Mouse (Mus musculus) heart, embryonic 11.5 days (tissue): ENCODE measurements around the gene Aig1. TPM values are rescaled to one million over a fixed set of nuclear protein-coding genes. Genes with fewer than 3 reads are reported as not detected.

ENCODE experiments used
- ATAC-seq: fragments of 200-750 bp; cut with Nextera tagmentation; replicated peaks from 2 replicates; pipeline ENCODE4 v1.8.0; 2017; ENCODE audit warnings: moderate library complexity; ENCODE audit not compliant: insufficient number of reproducible peaks, low FRiP score, low TSS enrichment
- H3K27ac ChIP-seq: fragments of 300-500 bp; sonication (generic); 2 replicates; pipeline ENCODE4 v1.5.1; 2014; ENCODE audit warnings: mild to moderate bottlenecking, low read depth, low read length
- H3K27me3 ChIP-seq: fragments of 300-500 bp; sonication (generic); 2 replicates; pipeline ENCODE4 v1.6.1; 2014; ENCODE audit warnings: mild to moderate bottlenecking, low read length, mixed read lengths; ENCODE audit not compliant: control insufficient read depth, insufficient read depth
- H3K36me3 ChIP-seq: fragments of 300-500 bp; sonication (generic); 2 replicates; pipeline ENCODE4 v1.6.1; 2014; ENCODE audit warnings: mild to moderate bottlenecking, low read length, moderate library complexity, mixed read lengths; ENCODE audit not compliant: control insufficient read depth, insufficient read depth
- H3K4me1 ChIP-seq: fragments of 300-500 bp; sonication (generic); 2 replicates; pipeline ENCODE4 v1.6.1; 2014; ENCODE audit warnings: low read length; ENCODE audit not compliant: control insufficient read depth, insufficient read depth
- H3K4me2 ChIP-seq: fragments of 300-500 bp; sonication (generic); 2 replicates; pipeline ENCODE4 v1.6.1; 2014; ENCODE audit warnings: mild to moderate bottlenecking, moderate library complexity
- H3K4me3 ChIP-seq: fragments of 300-500 bp; sonication (generic); 2 replicates; pipeline ENCODE4 v1.5.1; 2014; ENCODE audit warnings: low read depth, low read length
- H3K9ac ChIP-seq: fragments of 300-500 bp; sonication (generic); 2 replicates; pipeline ENCODE4 v1.6.1; 2014; ENCODE audit warnings: mild to moderate bottlenecking, low read depth, low read length, moderate library complexity
- H3K9me3 ChIP-seq: fragments of 300-500 bp; sonication (generic); replicated peaks from 2 replicates; pipeline ENCODE4 v1.6.1; 2016; ENCODE audit warnings: low read length; ENCODE audit not compliant: control insufficient read depth
- WGBS: fragments of 180-500 bp; shearing (Covaris S2); extraction: QIAGEN DNeasy Blood & Tissue Kit; methylation state at CpG from one replicate; pipeline ENCODE4 v1.1.7; 2014; ENCODE audit not compliant: insufficient replicate concordance; 5-methylcytosine and 5-hydroxymethylcytosine counted together
- polyA plus RNA-seq: library from polyadenylated mRNA; unstranded; fragments of >200 nt; fragmentation: Nextera tagmentation; extraction: Ambion mirVana; gene quantifications from 2 replicates; pipeline ENCODE4 v1.2.1, GENCODE M21; 2014

The Aig1 gene
- polyA plus RNA-seq, 1 experiment from 2014 or later = 38.3 TPM

DNA sequence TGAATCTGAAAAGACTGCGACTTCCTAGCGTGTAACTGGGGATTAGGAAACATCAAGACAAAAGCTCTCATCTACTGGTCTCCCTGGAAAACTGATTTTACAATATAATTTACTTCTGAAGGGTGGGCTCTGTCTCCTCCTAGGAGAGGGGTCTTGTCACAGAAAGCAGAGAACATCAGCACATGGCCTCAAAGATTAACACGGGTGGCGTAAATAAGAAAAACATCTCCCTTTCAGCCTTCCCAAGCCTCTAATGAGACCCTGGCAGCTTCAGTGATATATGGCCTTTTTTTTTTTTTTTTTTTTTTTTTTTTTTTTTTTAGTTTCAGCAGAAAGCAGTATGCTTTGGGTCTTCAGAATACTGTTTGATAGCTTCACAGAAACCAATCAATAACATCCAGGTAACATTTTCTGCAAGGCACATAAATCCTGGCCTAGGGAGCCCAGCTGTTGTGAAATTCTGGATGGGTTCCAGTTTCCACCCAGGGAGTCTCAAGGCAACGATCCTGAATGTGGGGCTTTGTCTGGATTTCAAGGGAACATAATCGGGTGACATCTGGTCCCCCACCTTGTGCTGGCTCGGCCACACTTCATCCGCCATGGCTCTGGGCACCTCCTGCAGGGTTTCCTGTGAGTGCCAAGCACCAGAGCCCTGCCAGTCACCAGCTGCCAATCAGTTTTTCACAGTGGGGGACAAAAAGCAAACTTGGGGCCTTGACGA is 154.4 kb downstream of the Aig1 start:
- no peak overlapping the region for H3K4me3 ChIP-seq
- 61% methylated on average over 9 of the region's 9 CpGs for WGBS
- no peaks in the 10 kb centered on the region for H3K27me3 ChIP-seq
- H3K27ac ChIP-seq = 0 out of 2 replicates have a peak overlapping the region, but pooled peaks have one; percentile 29
- no peak overlapping the region for H3K4me2 ChIP-seq
- no peak for ATAC-seq
- no peaks in the 10 kb centered on the region for H3K9me3 ChIP-seq
- no peaks in the 10 kb centered on the region for H3K4me1 ChIP-seq
- H3K36me3 ChIP-seq = no peaks in the 10 kb centered on the region
- no peak overlapping the region for H3K9ac ChIP-seq

DNA sequence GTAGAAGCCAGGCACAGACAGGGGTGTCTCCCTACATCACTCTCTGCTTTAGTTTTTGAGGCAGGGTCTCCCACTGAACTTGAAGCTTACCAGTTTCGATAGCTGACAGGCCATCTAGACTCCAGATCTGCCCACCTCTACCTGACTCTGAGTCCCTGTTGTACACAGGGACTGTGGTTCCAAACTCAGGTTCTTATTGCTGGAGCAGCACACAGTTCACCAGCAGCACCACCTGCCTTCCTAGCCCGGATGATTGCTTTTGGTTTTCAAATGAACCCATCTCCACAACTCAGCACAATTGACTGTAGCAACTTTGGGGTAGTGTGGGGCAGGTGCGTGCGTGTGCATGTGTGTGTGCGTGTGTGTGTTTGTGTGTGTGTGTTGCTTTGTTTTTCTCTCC is 155.1 kb downstream of the Aig1 start:
- 85% methylated on average over 5 of the region's 5 CpGs for WGBS
- Histone ChIP-seq H3K36me3 (no peaks in the 10 kb centered on the region), H3K27me3 (no peaks in the 10 kb centered on the region), H3K9ac (no peak overlapping the region), H3K4me3 (no peak overlapping the region), H3K4me2 (no peak overlapping the region), H3K9me3 (no peaks in the 10 kb centered on the region), H3K4me1 (no peaks in the 10 kb centered on the region), H3K27ac (no peak overlapping the region)
- no peak for ATAC-seq

DNA sequence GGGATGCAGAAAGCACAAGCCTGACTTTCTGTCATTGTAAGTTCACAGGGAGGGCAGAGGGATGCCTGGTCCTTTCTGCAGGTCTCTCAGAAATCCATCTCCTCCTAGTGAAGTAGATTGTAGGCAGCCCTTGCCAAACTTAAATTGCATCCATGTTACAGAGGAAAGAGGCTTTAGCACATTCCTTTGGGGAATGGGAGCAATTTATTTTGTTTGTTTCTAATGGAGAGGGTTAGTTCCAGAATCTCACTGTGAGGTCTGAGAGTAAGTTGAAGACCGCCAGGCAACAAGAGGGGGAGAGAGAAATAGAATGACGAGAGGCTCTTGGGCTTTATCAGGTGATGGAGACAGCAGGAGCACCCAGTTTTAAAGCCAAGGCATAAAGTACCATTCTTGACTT is 155.7 kb downstream of the Aig1 start:
- H3K4me1 ChIP-seq = no peaks in the 10 kb centered on the region
- H3K27ac ChIP-seq = no peak overlapping the region
- ATAC-seq = no peak
- H3K9me3 ChIP-seq = no peaks in the 10 kb centered on the region
- H3K4me3 ChIP-seq = no peak overlapping the region
- H3K27me3 ChIP-seq = no peaks in the 10 kb centered on the region
- no peaks in the 10 kb centered on the region for H3K36me3 ChIP-seq
- H3K4me2 ChIP-seq = no peak overlapping the region
- H3K9ac ChIP-seq = no peak overlapping the region
- WGBS = 64% methylated on average over 2 of the region's 2 CpGs

DNA sequence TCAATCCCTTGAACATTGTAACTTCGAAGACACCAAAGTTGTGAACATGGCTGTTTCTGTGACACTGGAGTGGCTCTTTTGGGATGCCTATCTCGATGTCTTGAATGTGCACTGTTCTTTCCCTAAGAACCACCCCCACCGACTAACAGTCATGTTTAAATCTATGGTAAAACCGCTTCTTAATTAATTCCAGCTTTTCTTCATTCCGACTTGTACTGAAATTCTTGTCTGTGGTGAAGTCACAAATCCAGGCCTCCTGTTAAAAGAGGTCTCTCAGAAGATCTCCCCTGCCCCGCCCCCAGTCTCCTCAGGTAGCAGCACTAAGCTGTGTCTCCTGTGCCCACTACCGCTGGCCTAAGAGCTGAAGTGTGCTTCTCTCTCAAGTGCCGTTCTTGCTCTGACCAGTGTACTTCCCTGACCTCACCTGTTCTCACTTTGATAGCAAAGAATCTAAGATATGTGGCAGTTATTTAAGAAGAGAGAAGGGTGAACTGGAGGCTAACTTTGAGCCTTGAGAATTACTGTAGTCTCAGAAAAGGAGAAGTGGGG is 157.4 kb downstream of the Aig1 start:
- H3K4me2 ChIP-seq = no peak overlapping the region
- H3K27me3 ChIP-seq = no peaks in the 10 kb centered on the region
- H3K9ac ChIP-seq = no peak overlapping the region
- H3K27ac ChIP-seq = no peak overlapping the region
- H3K36me3 ChIP-seq = no peaks in the 10 kb centered on the region
- H3K4me1 ChIP-seq = no peaks in the 10 kb centered on the region
- 77% methylated on average over 8 of the region's 8 CpGs for WGBS
- no peaks in the 10 kb centered on the region for H3K9me3 ChIP-seq
- no peak for ATAC-seq
- no peak overlapping the region for H3K4me3 ChIP-seq

DNA sequence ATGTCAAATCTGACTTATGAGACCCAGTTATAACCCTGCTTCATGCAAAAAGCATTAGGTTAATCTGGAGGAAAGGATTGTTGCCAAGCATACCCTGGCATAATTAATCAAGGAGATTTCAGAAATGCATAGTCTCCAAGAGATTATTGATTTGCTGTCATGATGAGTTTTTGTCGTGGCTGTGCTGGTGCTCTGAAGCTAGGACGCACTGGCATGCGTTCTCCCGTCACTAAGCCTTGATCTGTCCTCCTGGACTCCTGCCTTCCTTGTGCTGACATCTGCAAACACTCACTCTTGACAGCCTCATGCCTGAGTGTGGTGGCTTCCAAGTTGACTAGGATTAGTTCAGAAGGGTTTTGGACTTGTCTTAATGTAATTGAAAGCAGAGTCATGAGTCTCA is 163.0 kb downstream of the Aig1 start:
- Histone ChIP-seq H3K27ac (no peak overlapping the region), H3K9ac (no peak overlapping the region), H3K27me3 (no peaks in the 10 kb centered on the region), H3K4me2 (no peak overlapping the region), H3K36me3 (no peaks in the 10 kb centered on the region), H3K4me3 (no peak overlapping the region), H3K4me1 (peaks cover 12% of the 10 kb centered on the region), H3K9me3 (no peaks in the 10 kb centered on the region)
- ATAC-seq = no peak
- WGBS = 34% methylated on average over 4 of the region's 4 CpGs

DNA sequence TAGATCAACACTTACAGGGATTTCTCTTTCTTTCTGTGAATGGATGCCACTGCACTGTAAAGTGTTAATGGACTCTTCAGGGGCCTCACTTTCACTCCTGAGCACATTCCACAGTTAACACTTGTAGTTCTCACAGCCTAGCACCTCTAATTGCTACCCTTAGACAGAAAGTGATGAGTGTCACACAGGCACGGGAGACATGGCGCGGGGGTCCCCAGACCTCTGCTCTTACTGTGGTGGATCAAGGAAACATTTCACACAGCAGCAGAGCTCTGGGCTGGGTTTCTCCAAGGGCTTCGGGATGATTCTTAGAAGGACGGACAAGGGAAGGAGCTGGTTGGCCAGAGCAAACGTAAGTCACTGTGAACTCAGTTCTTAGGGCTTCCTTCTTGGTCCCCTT is 166.1 kb downstream of the Aig1 start:
- H3K4me3 ChIP-seq = no peak overlapping the region
- 32% methylated on average over 6 of the region's 6 CpGs for WGBS
- ATAC-seq = no peak
- peaks cover 12% of the 10 kb centered on the region for H3K4me1 ChIP-seq
- H3K27me3 ChIP-seq = no peaks in the 10 kb centered on the region
- no peaks in the 10 kb centered on the region for H3K9me3 ChIP-seq
- H3K9ac ChIP-seq = no peak overlapping the region
- peak overlapping the region; percentile 31 for H3K4me2 ChIP-seq
- no peaks in the 10 kb centered on the region for H3K36me3 ChIP-seq
- H3K27ac ChIP-seq = no peak overlapping the region

DNA sequence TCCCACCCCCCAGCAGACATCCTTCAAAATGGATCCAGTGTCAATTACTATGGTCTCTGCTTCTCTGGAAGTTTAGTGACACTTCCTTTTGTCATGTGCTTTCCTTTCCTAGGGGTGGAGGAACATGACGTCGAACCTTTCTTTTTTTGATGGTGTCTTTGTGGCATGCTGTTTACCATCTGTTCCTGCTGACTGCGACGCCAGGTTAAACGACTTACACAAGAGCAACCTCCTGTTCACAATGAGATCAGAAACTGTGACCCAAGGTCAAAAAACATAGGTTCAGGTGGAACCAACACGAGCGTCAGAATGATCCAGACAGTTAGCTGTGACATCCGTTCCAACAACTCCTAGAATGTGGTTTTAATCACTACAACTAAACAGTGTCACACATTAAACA is 166.7 kb downstream of the Aig1 start:
- Histone ChIP-seq H3K9ac (no peak overlapping the region), H3K36me3 (no peaks in the 10 kb centered on the region), H3K4me2 (no peak overlapping the region), H3K4me3 (no peak overlapping the region), H3K27me3 (no peaks in the 10 kb centered on the region), H3K9me3 (no peaks in the 10 kb centered on the region), H3K27ac (no peak overlapping the region), H3K4me1 (peaks cover 12% of the 10 kb centered on the region)
- ATAC-seq = no peak
- 45% methylated on average over 8 of the region's 8 CpGs for WGBS

DNA sequence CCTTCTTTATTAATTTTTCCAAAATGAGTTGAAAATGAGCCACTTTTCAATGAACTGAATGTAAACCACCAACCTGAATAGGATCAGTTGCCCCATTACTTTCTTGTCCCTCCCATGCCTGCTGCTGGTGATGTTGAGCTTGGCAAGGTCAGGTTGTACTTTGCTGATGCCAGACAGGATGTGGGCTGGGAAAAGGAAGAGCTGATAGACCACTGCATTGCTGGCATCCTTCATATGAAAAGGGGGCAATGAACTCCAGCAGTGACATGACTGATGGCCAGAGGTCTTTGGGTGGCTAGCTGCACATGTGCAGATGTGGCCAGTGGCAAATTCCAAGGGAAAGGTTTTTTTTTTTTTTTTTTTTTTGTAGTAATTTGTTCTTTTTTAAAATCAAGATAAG is 172.5 kb downstream of the Aig1 start:
- Histone ChIP-seq H3K9me3 (no peaks in the 10 kb centered on the region), H3K27ac (no peak overlapping the region)
- ATAC-seq = no peak

DNA sequence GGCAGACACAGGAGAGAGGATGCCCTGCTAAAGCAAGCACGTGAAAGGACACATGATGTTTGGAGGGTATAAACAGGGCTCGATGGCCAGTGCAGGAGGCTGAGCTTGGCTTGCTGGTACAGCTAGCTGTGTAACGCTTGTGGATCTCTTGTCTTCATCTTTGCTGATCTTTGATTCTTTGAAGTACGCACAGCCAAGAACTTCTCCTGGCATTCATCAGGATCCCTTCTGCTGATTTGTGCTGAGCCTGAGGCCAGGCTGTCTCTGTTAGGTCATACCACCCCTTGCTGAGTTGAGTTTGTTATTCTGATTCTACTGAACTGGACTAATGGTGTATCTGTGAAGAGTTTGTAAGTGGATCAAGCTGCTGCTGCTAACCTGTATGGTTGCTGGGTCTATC is 175.5 kb downstream of the Aig1 start:
- H3K4me2 ChIP-seq = no peak overlapping the region
- 76% methylated on average over 4 of the region's 4 CpGs for WGBS
- no peak overlapping the region for H3K9ac ChIP-seq
- no peak overlapping the region for H3K27ac ChIP-seq
- no peaks in the 10 kb centered on the region for H3K36me3 ChIP-seq
- no peaks in the 10 kb centered on the region for H3K27me3 ChIP-seq
- no peaks in the 10 kb centered on the region for H3K4me1 ChIP-seq
- H3K9me3 ChIP-seq = no peaks in the 10 kb centered on the region
- ATAC-seq = no peak
- H3K4me3 ChIP-seq = no peak overlapping the region

More for the DNA sequence above, 172.5 kb downstream of the Aig1 start:
- Histone ChIP-seq H3K9ac (no peak overlapping the region), H3K4me1 (peaks cover 4% of the 10 kb centered on the region; the same call in 1 of the 2 replicates), H3K27me3 (no peaks in the 10 kb centered on the region), H3K36me3 (no peaks in the 10 kb centered on the region), H3K4me3 (no peak overlapping the region), H3K4me2 (no peak overlapping the region)
